Mouse (Mus musculus) heart, postnatal 0 days (tissue): Measurements from ENCODE around the gene Sox18. TPM values are rescaled to one million over a fixed set of nuclear protein-coding genes. Genes with fewer than 3 reads are reported as not detected.

ENCODE experiments used
- ATAC-seq: fragments of 200-750 bp; cut with Nextera tagmentation; 2 replicates; pipeline ENCODE4 v1.8.0; 2017; ENCODE audit warnings: low read depth, moderate number of reproducible peaks, moderate library complexity; ENCODE audit not compliant: insufficient read depth
- DNase-seq: peaks from one replicate; pipeline ENCODE4 v3.0.0-alpha.2; 2016; ENCODE audit warnings: low spot score
- H3K27ac ChIP-seq: fragments of 300-500 bp; sonication (generic); 2 replicates; pipeline ENCODE4 v1.5.1; 2014; ENCODE audit warnings: low read depth, mild to moderate bottlenecking
- H3K27me3 ChIP-seq: fragments of 300-500 bp; sonication (generic); 2 replicates; pipeline ENCODE4 v1.6.1; 2014; ENCODE audit warnings: low read length, mixed read lengths; ENCODE audit not compliant: control insufficient read depth, insufficient read depth
- H3K36me3 ChIP-seq: fragments of 300-500 bp; sonication (generic); replicated peaks from 2 replicates; pipeline ENCODE4 v1.6.1; 2014; ENCODE audit warnings: low read length, mixed read lengths; ENCODE audit not compliant: control insufficient read depth, insufficient read depth
- H3K4me1 ChIP-seq: fragments of 300-500 bp; sonication (generic); 2 replicates; pipeline ENCODE4 v1.6.1; 2014; ENCODE audit warnings: antibody characterized with exemption; ENCODE audit not compliant: control insufficient read depth, insufficient read depth
- H3K4me2 ChIP-seq: fragments of 300-500 bp; sonication (generic); 2 replicates; pipeline ENCODE4 v1.6.1; 2014; ENCODE audit warnings: low read depth, mild to moderate bottlenecking, low read length, moderate library complexity
- H3K4me3 ChIP-seq: fragments of 300-500 bp; sonication (generic); 2 replicates; pipeline ENCODE4 v1.5.1; 2014; ENCODE audit warnings: low read depth, low read length
- H3K9ac ChIP-seq: fragments of 300-500 bp; sonication (generic); replicated peaks from 2 replicates; pipeline ENCODE4 v1.6.1; 2014; ENCODE audit warnings: low read depth, low read length, mixed read lengths
- H3K9me3 ChIP-seq: fragments of 300-500 bp; sonication (generic); replicated peaks from 2 replicates; pipeline ENCODE4 v1.6.1; 2016; ENCODE audit warnings: low read length; ENCODE audit not compliant: control insufficient read depth
- CTCF ChIP-seq: IDR thresholded peaks from 2 replicates; pipeline ENCODE4 v1.5.1; 2016; ENCODE audit warnings: antibody characterized with exemption, control low read depth, low read depth
- EP300 ChIP-seq: IDR thresholded peaks from 2 replicates; pipeline ENCODE4 v1.6.1; 2016; ENCODE audit warnings: antibody characterized with exemption, low read depth
- WGBS: fragments of 180-500 bp; shearing (Covaris S2); extraction: QIAGEN DNeasy Blood & Tissue Kit; methylation state at CpG from one replicate; pipeline ENCODE4 v1.1.7; 2014; 5-methylcytosine and 5-hydroxymethylcytosine counted together
- polyA plus RNA-seq: library from polyadenylated mRNA; unstranded; fragments of >200 nt; fragmentation: Nextera tagmentation; extraction: Ambion mirVana; gene quantifications from 2 replicates; pipeline ENCODE4 v1.2.1, GENCODE M21; 2015
- total RNA-seq: library from RNA; depleted of rRNA; stranded (reverse); fragments of >200 nt; gene quantifications from 2 replicates; pipeline ENCODE4 v1.2.3, GENCODE M21; 2014; ENCODE audit warnings: low replicate concordance

Gene Sox18
- total and polyA plus RNA-seq, 2 experiments from 2014 or later: 53.1 to 69.4 TPM

DNA sequence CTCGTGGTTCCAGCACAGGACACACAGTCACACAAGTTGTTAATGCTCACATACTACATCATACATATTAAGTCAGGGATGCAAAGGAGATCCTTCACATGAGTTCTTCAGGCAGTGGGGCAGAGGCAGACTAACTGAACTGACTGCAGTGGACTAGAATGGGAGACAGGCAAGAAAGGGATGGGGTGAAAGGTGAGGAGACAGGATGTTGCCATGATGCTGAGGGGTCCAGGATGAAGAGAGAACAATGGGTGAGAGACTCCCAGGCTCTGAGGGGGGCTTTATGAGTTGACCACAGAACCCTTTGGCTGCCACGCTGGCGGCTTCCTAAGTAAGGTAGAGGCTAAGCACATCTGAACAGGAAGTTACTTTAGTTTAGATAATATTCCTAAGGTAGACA, 23.1 kb upstream of the Sox18 start:
- no peak overlapping the region for H3K27ac ChIP-seq
- WGBS: 89% methylated on average over 3 of the region's 3 CpGs
- H3K9me3 ChIP-seq: no peaks in the 10 kb centered on the region
- H3K4me1 ChIP-seq: peaks cover 6% of the 10 kb centered on the region; the same call in 1 of the 2 replicates
- DNase-seq (no peak), ATAC-seq (no peak)
- TF ChIP-seq EP300: no peak
- no peak for TF ChIP-seq CTCF
- peak overlapping the region; percentile 96; the same call in 1 of the 2 replicates for H3K4me2 ChIP-seq
- H3K4me3 ChIP-seq: no peak overlapping the region
- no peaks in the 10 kb centered on the region; the same call in 1 of the 2 replicates for H3K27me3 ChIP-seq
- H3K36me3 ChIP-seq: no peaks in the 10 kb centered on the region
- H3K9ac ChIP-seq: no peak overlapping the region

DNA sequence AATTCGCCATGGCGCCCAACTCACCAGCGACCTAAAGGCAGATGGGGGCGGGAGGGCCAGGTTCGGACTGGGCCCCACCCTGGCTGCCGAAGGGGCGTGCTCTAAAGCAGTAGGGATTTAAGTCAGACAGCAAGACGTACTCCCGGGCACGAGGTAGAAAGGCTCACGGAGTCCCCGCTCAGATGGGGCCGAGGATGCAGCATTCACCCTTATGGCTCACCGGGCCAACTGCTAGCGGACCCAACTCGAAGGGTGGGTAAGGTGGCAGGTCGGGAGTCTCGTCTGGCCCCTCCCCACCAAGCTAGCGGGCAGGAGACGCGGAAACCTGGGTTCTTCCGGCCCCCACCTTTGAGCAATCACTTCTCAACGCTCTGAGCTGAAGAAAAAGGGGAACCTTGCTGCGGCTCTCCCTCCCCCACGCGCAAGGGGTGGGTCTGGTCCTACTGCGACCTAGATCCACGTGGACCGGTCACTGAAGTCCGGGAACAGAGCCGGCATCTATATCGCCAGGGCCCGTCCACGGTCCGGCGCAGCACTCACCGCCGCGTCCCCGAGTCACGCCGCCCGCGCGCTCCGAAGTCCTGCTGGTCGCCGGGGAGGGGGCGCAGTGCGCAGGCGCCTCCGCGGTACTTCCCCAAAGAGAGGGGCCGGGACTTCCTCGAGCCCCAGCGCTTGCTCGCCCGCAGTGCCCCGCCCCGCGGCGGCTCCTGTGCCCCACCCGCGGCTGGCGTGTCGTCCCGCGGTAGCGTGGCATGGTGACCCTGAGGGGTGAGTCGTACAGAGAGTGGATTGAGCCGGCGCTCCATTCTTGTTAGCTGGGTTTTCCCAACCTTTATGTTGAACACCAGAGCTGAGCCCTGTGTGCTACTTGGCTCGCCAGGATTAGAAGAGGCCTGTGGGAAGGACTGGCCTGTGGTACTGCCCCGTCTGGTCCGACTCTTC, 22.2 kb upstream of the Sox18 start, which contains the start of gene Rgs19:
Gene Rgs19, minus strand, starts transcription at position 639 of the 942 bp plus-strand sequence.
- Histone ChIP-seq H3K9me3 (no peaks in the 10 kb centered on the region), H3K27me3 (no peaks in the 10 kb centered on the region; the same call in 1 of the 2 replicates), H3K36me3 (0 out of 2 replicates have a peak, but pooled peaks cover 8% of the 10 kb centered on the region), H3K4me1 (peaks cover 6% of the 10 kb centered on the region; the same call in 1 of the 2 replicates), H3K4me3 (peak within 1 kb of the TSS; percentile 56), H3K27ac (0 out of 2 replicates have a peak within 1 kb of the TSS, but pooled peaks have one; percentile 3), H3K4me2 (peak within 1 kb of the TSS; percentile 96), H3K9ac (peak within 1 kb of the TSS; percentile 60)
- no peak for TF ChIP-seq CTCF
- TF ChIP-seq EP300: no peak
- ATAC-seq (peak; percentile 79), DNase-seq (peak; percentile 68)
- WGBS: under 1% methylated on average over 72 of the region's 75 CpGs

DNA sequence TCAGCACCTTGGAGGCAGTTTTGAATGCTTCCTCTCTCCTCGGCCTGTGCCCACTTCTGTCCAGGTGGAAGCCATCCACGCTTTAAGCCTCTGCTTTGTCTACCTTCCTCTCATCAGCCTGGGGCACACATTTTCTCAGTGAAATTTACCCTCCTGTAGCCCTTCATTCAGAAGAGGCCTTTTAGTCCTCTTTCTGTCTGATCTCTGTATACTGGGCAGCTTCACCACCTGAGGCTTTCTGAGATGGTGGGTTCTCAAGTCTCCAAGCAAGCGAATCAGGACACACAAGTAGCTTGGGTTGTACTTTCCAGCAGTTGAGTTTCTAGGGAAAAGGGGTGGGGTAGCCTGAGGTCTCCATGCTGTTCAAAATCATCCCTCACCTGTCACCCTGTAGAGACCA, 20.9 kb upstream of the Sox18 start:
- Histone ChIP-seq H3K4me2 (no peak overlapping the region), H3K36me3 (0 out of 2 replicates have a peak, but pooled peaks cover 8% of the 10 kb centered on the region), H3K27me3 (no peaks in the 10 kb centered on the region; the same call in 1 of the 2 replicates), H3K27ac (no peak overlapping the region), H3K4me1 (peaks cover 6% of the 10 kb centered on the region; the same call in 1 of the 2 replicates), H3K4me3 (no peak overlapping the region), H3K9me3 (no peaks in the 10 kb centered on the region), H3K9ac (no peak overlapping the region)
- DNase-seq (no peak), ATAC-seq (no peak)
- 86% methylated on average over 3 of the region's 3 CpGs for WGBS
- TF ChIP-seq CTCF (no peak), EP300 (no peak)

DNA sequence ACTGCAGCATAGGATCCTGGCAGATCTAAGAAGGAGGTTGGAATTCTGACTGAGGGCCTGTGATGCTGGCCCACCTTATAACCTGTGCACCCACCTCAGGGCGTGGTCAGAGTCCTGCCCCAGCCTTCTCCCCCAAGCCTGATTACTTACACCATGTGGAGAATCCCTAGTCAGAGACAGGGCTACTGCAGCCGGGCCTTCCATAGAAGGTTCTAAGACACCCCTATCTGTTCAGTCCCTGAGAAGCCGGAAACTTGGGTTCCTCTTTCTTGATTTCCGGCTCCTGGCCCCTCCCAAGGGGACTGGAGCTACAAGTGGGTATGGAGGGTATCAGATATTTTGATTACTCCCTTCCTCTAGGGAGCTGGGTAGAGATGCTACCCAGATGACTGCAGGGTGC, 20.1 kb upstream of the Sox18 start:
- no peaks in the 10 kb centered on the region; the same call in 1 of the 2 replicates for H3K27me3 ChIP-seq
- no peak overlapping the region for H3K4me3 ChIP-seq
- ATAC-seq (no peak), DNase-seq (no peak)
- H3K27ac ChIP-seq: no peak overlapping the region
- peaks cover 12% of the 10 kb centered on the region for H3K36me3 ChIP-seq
- no peak overlapping the region for H3K4me2 ChIP-seq
- TF ChIP-seq CTCF (no peak), EP300 (no peak)
- no peak overlapping the region for H3K9ac ChIP-seq
- H3K4me1 ChIP-seq: peaks cover 6% of the 10 kb centered on the region; the same call in 1 of the 2 replicates
- WGBS: 87% methylated on average over 4 of the region's 4 CpGs
- H3K9me3 ChIP-seq: no peaks in the 10 kb centered on the region

DNA sequence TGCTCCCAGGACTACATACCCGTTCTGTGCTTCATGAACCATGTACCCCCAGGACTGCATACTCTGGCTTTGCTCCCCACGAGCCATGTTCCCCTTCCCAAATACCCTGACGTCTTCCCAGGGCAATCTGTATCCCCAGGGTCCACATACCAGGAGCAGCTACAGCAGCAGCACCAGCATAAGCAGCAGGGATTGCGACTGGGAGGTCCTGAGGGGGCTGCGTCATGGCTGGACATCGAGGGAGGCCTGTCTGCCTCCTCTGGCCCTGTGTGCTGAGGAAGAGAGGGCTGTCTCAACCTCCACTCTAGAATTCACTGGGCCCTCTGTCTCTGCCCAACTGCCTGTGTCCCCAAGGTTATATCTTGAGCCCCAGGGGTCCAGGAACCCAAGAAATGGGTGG, 19.6 kb upstream of the Sox18 start:
- H3K9me3 ChIP-seq: no peaks in the 10 kb centered on the region
- peaks cover 17% of the 10 kb centered on the region for H3K36me3 ChIP-seq
- DNase-seq (no peak), ATAC-seq (no peak)
- no peak overlapping the region for H3K4me2 ChIP-seq
- H3K4me3 ChIP-seq: no peak overlapping the region
- H3K27me3 ChIP-seq: no peaks in the 10 kb centered on the region; the same call in 1 of the 2 replicates
- TF ChIP-seq CTCF (no peak), EP300 (no peak)
- no peak overlapping the region for H3K27ac ChIP-seq
- H3K4me1 ChIP-seq: peaks cover 6% of the 10 kb centered on the region; the same call in 1 of the 2 replicates
- WGBS: 82% methylated on average over 6 of the region's 6 CpGs
- H3K9ac ChIP-seq: no peak overlapping the region
